Mouse (Mus musculus): ENCODE measurements around the gene Dgcr6.
A peak's percentile ranks its signal among the peaks of the same experiment; 100 is the strongest.

- TF ChIP-seq EP300 (IDR thresholded peaks at IDR 0.05; ENCODE audit: insufficient read depth, low read depth, low read length) (no peak), CTCF (IDR thresholded peaks at IDR 0.05; ENCODE audit: low read depth, low read length) (peak; percentile 6)
Observed at GRCm38 (mm10) chr16:18036425-18036955, 16.2 kb upstream of the Dgcr6 start.

All from ES-Bruce4 (cell line).